Mouse (Mus musculus) heart, adult 18-20 months (tissue): ENCODE data around the gene Vwa2. TPM values are rescaled to one million over a fixed set of nuclear protein-coding genes. Genes with fewer than 3 reads are reported as not detected.

Experiments
- DNase-seq, 2 experiments: peaks; one replicate each; pipeline ENCODE4 v3.0.0; 2021 to 2022; ENCODE audit warnings: mixed read lengths in 1 of 2
- long read RNA-seq, 2 experiments: library from polyadenylated mRNA; stranded (forward); transcript quantifications; one replicate each; pipeline ENCODE4 v2.0.0; 2021
- total RNA-seq, 2 experiments: library from RNA; stranded (reverse); gene quantifications; 2 replicates each; pipeline ENCODE4 v1.2.3; 2021

The Vwa2 gene
- total RNA-seq = not detected
- long read RNA-seq, experiment 1 = 0 reads
- long read RNA-seq, experiment 2 = 0 reads

DNA sequence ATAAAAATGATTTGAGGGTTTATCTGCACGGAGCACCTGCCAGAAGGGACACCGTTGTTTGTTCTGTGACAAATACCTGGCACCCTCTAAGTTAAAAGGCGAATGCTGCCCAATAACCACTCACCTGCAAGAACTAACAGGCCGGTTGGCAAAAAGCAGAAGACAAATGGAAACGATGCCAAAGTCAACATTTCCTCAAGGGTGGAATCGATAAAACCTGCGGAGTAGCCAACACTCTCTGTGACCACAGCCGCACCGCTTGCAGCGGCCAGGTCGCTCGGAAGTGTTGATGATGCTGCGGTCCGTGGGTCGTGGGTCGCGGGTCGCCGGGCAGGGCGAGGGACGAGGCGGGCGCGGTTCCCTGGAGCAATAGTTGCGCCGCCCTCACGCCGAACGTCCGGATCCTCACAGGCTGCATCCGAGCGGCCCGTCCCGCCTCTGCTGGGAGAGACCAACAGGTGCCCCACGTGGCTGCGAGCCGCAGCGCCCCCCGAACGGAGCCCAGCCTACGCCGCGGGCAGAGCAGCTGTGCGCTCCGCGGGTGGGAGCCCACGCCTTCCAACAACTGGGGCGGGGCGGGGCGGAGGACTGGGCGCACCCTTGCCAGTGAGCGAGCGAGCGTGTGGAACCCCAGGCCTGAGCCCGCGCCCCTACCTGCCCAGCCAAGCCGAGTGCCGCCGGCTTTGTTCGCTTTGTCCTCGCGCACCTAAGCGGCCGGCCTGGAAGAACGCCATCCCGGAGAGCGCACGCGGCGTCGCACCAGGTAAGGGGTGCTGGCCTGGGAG is at the start of gene Vwa2:
TSS of gene Vwa2 (plus strand) at position 434 of the 785 bp plus-strand sequence.
- no peak for DNase-seq

GRCm38 (mm10) chr19:56826047-56826631 is 47.9 kb upstream of the Vwa2 start, which contains the start of gene Tdrd1:
TSS of gene Tdrd1 (plus strand) at chr19:56826209.
- DNase-seq = no peak

DNA sequence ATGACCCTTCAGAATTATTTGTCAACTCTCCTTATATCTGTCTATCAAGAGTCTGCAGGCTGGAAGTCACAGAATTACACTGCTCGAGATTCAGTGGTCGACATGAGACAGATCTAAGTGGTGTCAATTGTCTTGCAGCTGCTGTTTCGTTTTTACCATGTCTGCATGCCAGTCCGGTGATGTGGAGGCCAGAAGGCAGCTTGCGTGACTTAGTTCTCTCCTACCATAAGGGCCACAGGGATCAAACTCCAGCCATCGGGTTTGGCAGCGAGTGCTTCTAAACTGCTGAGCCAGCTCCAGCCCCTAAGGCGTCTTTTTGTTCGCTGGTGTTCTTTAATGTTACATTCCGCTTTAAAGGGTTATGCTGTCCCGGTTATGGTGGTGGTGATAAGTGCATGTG is 45.7 kb upstream of the Vwa2 start:
- no peak for DNase-seq

GRCm38 (mm10) chr19:56829267-56829666 is 44.8 kb upstream of the Vwa2 start:
- no peak for DNase-seq

DNA sequence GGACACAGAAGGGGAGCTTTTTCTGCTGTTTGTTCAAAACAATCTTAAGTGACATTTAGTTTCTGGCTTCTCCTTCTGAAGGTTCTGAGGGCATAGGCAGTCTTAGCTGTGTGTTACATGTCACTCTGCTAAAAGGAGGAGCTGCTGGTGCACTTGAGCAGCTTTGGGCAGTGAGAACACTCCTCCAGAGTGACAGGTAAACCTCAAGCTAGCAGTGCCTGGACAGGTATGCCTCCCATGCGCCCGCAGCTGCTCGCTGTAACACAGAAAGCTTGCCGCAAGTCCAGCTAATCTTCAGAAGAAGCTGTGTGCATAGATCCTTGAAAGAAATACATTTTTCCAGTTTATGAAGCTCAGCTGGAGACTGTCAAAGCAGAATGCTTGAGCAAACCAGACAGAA is 43.9 kb upstream of the Vwa2 start:
- DNase-seq = no peak

- no peak for DNase-seq
These were observed 38.7 kb upstream of the Vwa2 start for GRCm38 (mm10) chr19:56835340-56835739.

DNA sequence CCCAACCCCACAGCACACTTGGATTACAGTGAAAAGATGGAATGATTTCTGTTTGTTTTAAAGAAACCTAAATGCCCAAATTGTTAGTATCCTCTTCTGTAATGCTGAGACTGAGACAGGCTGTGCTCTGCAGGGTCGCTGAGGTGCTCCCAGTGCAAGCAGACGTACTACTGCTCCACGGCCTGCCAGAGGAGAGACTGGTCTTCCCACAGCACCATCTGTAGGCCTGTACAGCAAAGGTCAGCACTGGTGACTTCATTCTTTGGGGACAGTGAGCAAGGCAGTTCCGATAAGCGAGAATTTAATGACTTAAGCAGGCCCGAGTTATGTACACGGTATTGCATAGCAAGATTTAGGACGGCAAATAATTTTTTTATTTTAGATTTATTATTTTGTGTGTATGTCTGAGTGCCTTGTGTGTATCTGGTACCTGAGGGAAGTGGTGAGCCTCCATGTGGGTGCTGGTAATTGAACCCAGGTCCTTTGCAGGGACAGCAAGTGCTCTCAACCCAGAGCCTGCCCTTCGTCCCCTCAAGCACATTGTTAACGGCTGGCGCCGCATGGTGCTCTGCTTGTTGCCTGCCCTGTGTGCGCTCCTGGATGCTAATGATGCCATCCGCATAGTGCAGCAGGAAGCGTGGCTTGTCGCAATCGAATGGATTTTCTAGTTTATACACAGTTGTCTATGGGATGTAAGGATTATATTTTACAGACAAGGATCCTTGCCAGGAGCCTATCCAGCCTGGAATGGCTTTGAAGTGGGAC is 34.9 kb upstream of the Vwa2 start:
- peak; percentile 22 to 30 for DNase-seq

GRCm38 (mm10) chr19:56842974-56843373 is 31.1 kb upstream of the Vwa2 start:
- DNase-seq = no peak

- DNase-seq = no peak
These were observed 21.5 kb upstream of the Vwa2 start for GRCm38 (mm10) chr19:56852590-56852989.

- DNase-seq = peak in 1 of 2 experiments; percentile 11
These were observed 17.6 kb upstream of the Vwa2 start for GRCm38 (mm10) chr19:56856455-56856854.

DNA sequence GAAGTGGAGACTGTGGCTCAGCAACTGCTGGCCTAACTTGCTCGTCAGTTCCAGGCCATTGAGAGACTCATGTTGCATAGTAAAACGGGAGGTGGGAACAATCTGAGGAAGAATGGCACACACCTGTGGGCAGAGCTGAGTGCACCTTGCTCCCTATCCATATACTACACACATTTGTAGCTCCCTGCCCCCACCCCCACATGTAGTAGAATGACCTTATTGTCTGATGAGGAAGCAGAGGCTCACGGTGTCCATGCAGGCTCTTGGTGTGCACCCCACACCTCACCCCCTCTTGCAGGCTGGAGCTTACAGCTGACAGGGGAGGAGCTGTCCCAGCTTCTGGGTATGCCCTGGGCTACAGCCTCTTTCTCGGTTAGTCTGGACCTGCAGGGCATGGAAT is 6.3 kb upstream of the Vwa2 start:
- no peak for DNase-seq

DNA sequence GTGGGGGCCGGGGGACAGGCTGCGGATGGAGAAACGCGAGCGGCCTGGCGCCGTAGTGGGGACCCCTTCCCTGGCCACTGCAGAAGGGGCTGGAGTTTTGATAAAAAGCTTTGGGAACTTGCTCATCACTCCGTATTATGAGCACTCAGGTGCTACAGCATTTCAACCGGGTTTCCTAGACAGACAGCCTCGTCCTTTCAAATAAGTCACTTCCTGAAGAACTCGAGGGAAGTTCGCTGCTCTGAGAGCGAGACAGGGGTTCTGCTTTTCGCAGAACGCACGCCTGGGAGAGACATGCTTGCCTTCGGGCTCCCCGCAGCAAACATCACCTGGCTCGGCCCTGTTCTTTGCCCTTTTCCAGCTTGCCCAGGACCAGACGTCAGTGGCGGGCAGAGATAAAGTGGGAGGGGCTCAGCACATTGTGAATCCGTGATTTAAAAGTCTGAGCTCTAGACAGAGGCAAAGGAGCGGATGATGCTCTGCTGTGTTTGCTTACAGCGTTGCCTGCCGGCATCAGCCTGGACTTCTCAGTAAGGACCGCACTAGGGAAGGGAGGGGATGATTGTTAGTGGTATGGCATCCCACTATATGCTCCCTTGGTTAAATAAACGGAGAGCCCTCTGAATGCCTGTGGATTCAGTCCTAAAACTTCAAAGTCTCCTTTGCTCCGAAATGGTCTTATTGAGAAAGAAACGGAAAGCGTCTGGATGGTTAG is 709 bp downstream of the Vwa2 start:
- no peak for DNase-seq

DNA sequence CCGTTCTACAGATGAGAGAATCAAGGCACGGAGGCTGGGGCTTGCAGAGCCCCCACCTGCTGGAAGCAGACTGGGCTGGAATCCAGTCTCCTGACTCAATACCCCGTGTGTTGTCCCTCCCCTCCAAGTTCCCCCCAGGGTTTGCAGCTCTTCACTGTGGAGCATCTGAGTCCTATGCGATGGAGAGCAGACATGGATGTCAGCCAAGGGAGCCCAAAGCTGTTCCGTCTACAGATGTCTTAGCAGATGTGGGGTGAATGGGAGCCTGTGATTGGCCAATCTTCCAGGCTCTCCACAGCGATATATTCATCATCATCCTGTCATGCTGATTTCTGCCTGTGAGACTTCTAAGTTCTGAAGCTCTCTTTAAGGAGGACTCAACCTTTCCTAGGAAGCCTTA is 3.3 kb downstream of the Vwa2 start:
- DNase-seq = no peak

- DNase-seq = no peak
These were observed 13.8 kb downstream of the Vwa2 start for GRCm38 (mm10) chr19:56887879-56888278.

- no peak for DNase-seq
These were observed 14.6 kb downstream of the Vwa2 start for GRCm38 (mm10) chr19:56888654-56889053.

GRCm38 (mm10) chr19:56891438-56891837 is 17.4 kb downstream of the Vwa2 start:
- no peak for DNase-seq

DNA sequence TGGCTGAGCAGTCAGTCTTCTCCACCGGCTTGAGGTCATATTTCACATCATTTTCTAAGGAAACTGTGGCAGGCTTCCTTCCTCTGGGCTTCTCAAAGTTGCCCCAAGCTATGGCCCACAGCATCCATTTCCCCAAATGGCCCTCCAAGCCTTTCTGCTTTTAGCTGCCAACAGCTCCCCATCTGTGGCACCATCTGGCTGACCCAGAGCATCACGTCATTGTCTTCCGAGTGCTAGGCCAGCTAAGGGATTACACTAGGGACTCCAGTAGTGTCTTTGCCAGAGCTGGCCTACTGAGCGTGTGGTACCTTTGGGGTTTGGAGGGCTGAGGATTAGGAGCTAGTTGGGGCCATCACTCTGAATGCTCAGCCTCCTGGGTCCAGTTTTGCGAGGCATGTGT is 18.5 kb downstream of the Vwa2 start:
- DNase-seq = no peak

DNA sequence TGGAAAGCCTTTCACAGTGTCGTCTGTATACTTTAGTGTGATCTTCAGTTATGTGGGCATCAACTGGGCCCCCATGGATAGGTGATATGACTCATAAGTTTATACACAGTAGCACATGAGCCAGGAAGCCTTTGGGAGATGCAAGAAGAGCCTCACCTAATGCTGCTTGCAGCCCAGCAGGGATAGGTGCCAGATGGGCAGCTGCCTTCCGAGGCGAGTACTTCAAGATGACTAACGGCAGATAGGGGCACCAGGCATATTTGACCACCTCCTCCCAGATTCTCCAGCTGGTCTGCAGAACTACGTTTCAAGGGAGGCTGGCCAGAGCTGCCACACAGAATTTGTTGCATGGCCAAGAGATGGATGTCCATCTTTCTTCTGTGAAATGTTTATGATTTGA is 19.3 kb downstream of the Vwa2 start:
- DNase-seq = no peak

GRCm38 (mm10) chr19:56897654-56898053 is 23.6 kb downstream of the Vwa2 start:
- DNase-seq = no peak

DNA sequence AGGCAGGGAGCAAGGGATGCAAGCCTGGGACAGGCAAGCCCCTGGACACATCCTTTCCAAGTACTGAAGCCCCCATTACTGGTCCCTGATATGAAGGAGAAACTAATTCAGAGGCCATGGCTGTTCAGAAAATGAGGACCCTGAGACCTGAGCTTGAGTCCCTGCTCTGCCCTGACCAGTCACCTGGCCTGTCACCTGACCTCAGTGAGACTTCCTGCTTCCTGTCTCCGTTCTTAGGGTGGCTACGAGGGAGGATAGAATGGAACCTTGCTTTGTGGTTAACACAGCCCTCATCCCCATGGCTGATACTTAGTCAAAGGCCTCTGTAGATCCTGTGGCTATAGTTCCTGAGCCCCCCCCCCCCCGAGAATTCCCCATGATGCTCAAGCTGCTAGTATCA is 30.0 kb downstream of the Vwa2 start:
- no peak for DNase-seq

GRCm38 (mm10) chr19:56905395-56905794 is 31.3 kb downstream of the Vwa2 start:
- DNase-seq = no peak

GRCm38 (mm10) chr19:56907850-56908249 is 33.8 kb downstream of the Vwa2 start:
- DNase-seq = no peak
